Mouse (Mus musculus): ENCODE measurements around the gene Prmt1.

GRCm38 (mm10) chr7:44959874-44960511, 26.4 kb downstream of the Prmt1 start:
- no peak for TF ChIP-seq POLR2A (IDR thresholded peaks at IDR 0.05; ENCODE audit: extremely low read depth, insufficient read depth, low read length)
- no peak for TF ChIP-seq CTCF (IDR thresholded peaks at IDR 0.05; ENCODE audit: extremely low read depth, insufficient read depth, low read length)
